Mouse (Mus musculus): ENCODE results near the gene Pip4k2b. TPM values are rescaled to one million over a fixed set of nuclear protein-coding genes. Genes with fewer than 3 reads are reported as not detected.

The Pip4k2b gene
- polyA plus RNA-seq, 1 experiment from 2014 or later: 0.86 TPM

DNA sequence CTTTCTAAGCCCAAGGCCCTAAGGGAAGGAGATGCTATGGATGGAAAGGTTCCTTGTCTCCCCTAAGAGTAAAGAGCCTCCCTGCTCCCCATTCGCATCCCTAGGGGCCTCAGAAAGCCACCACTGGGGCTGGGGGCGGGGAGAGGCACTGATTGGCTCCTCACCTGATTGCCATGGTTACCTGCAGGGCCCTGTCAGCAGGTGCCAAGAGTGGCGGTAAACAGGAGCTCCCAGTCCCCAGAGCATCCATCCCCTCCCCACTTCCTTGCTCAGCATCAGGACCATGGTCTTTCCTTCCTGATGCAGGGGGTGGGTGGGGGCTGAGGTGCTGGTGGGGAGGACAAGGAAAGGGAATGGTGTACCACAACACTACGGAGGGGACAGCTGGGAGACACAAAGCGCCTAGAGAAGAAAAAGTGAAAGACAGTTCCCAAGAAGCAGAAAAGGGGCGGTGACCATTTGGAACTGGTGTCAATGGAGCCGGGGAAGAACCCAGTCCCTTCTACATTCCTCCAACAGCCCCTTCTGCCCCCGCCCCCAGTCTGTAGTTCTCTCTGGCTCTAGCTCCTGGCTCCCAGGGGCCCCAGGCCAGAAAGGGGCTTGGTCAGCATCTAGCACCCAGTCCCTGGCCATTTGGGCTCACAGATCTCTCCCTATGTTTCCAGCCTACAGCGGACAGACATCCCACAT is 48.6 kb downstream of the Pip4k2b start:
- Histone ChIP-seq H3K27ac (ENCODE audit: low read length) (0 out of 2 replicates have a peak overlapping the region, but pooled peaks have one; percentile 38), H3K27me3 (replicated peaks; ENCODE audit: insufficient read depth, low read length) (no peaks in the 10 kb centered on the region), H3K9ac (replicated peaks; ENCODE audit: low read depth) (no peak overlapping the region), H3K4me3 (ENCODE audit: low read depth, low read length) (no peak overlapping the region), H3K36me3 (ENCODE audit: insufficient read depth, low read length) (peaks cover under 1% of the 10 kb centered on the region; the same call in 1 of the 2 replicates), H3K9me3 (ENCODE audit: low read length) (no peaks in the 10 kb centered on the region), H3K4me2 (replicated peaks; ENCODE audit: low read depth, low read length) (0 out of 2 replicates have a peak overlapping the region, but pooled peaks have one; percentile 3), H3K4me1 (ENCODE audit: insufficient read depth, low read depth, low read length) (peaks cover 23% of the 10 kb centered on the region)
- DNase-seq (ENCODE audit: low spot score) (no peak), ATAC-seq (no peak)
- TF ChIP-seq EP300 (IDR thresholded peaks at IDR 0.05): no peak
- no peak for TF ChIP-seq CTCF (IDR thresholded peaks at IDR 0.05)
- 47% methylated on average over 9 of the region's 9 CpGs for WGBS

DNA sequence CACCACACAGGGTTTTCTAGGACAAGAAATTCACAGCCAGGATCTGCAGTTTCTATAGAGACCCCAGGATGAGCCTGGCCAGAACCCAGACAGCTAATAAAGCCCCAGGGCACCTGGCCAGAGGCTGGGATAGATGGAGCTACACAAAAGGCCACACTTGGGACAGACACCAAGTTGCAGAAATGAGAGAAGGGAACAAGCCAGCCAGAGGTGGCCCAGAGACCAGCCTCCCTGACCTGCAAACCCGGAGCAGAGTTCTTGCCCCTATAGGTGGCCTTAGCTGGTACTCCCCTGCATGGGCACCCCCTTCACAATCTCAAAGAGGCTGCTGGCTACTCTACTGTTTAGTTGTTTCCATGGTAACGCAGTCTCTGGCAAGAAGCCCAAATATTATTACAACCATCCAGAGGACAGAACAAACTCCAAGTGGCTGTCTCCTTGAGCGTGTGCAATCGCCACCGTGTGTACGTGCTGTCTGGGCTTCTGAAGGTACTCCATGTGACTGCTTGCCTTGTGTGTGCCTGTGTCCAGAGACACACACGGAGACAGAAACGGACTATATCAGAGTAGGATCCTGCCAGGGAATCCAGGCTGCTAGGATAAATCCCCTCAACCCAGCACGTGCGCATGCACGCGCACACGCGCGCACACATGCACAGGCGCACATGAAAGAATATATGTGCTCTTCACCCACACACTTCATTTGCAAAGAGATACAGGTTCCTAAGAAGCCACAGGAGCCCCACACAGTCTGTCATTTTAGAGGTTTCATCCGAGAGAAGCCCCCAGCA is 49.4 kb downstream of the Pip4k2b start:
- DNase-seq (ENCODE audit: low spot score): peak; percentile 86
- TF ChIP-seq EP300 (IDR thresholded peaks at IDR 0.05): peak; percentile 28; the same call in 1 of the 2 replicates
- TF ChIP-seq CTCF (IDR thresholded peaks at IDR 0.05): no peak; the same call in 1 of the 2 replicates
- no peak overlapping the region for H3K9ac ChIP-seq (replicated peaks; ENCODE audit: low read depth)
- peak; percentile 52 for ATAC-seq
- H3K36me3 ChIP-seq (ENCODE audit: insufficient read depth, low read length): peaks cover 8% of the 10 kb centered on the region; the same call in 1 of the 2 replicates
- 0 out of 2 replicates have a peak overlapping the region, but pooled peaks have one; percentile 32 for H3K27ac ChIP-seq (ENCODE audit: low read length)
- peaks cover 23% of the 10 kb centered on the region; the same call in 1 of the 2 replicates for H3K4me1 ChIP-seq (ENCODE audit: insufficient read depth, low read depth, low read length)
- no peaks in the 10 kb centered on the region for H3K9me3 ChIP-seq (ENCODE audit: low read length)
- peak overlapping the region; percentile 3; the same call in 1 of the 2 replicates for H3K4me2 ChIP-seq (replicated peaks; ENCODE audit: low read depth, low read length)
- no peak overlapping the region for H3K4me3 ChIP-seq (ENCODE audit: low read depth, low read length)
- H3K27me3 ChIP-seq (replicated peaks; ENCODE audit: insufficient read depth, low read length): no peaks in the 10 kb centered on the region
- 44% methylated on average over 17 of the region's 17 CpGs for WGBS

DNA sequence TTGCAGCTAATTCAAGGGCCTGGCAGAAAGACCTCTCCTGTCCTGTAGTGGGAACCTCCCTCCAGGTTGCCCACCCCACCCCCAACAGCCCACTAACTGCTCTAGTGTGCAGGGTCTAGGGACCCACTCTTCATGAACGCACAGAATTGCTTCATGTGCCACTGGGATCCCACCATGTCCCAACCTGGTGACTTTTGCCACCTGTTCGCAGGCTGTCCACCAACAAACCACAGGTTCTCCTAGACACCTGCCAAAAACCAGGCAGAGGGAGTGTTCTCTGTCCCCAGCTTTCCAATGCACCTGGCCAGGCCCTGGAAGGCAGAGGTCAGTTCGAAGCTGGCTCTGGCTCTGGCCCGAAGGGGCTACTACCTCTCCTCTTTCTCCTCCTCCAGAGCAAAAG is 50.1 kb downstream of the Pip4k2b start:
- Histone ChIP-seq H3K9ac (replicated peaks; ENCODE audit: low read depth) (no peak overlapping the region), H3K4me3 (ENCODE audit: low read depth, low read length) (no peak overlapping the region), H3K4me1 (ENCODE audit: insufficient read depth, low read depth, low read length) (peaks cover 23% of the 10 kb centered on the region; the same call in 1 of the 2 replicates), H3K4me2 (replicated peaks; ENCODE audit: low read depth, low read length) (no peak overlapping the region; the same call in 1 of the 2 replicates), H3K36me3 (ENCODE audit: insufficient read depth, low read length) (peaks cover 10% of the 10 kb centered on the region; the same call in 1 of the 2 replicates), H3K27ac (ENCODE audit: low read length) (no peak overlapping the region; the same call in 1 of the 2 replicates), H3K9me3 (ENCODE audit: low read length) (no peaks in the 10 kb centered on the region), H3K27me3 (replicated peaks; ENCODE audit: insufficient read depth, low read length) (no peaks in the 10 kb centered on the region)
- no peak for TF ChIP-seq EP300 (IDR thresholded peaks at IDR 0.05)
- TF ChIP-seq CTCF (IDR thresholded peaks at IDR 0.05): no peak
- DNase-seq (ENCODE audit: low spot score) (no peak), ATAC-seq (no peak)
- WGBS: 71% methylated on average over 4 of the region's 4 CpGs

DNA sequence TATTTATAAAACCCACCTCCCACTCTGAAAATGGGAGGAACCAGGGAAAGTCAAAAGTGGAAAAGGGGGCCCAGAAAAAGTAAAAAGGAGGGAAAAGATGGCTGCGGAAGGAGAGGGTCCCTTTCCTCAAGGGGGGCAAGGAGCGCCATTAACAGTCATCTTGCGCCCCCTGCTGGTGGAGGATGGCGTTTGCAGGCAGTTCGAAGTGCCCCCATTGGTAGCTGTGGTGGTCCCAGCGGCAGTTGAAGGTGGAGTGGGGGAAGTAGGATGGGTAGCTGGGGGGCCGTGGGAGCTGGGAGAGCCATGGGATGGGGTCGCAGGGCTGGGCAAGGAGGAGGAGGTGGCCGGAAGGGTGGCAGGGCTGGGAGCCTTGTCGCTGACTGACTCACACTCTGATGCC is 54.6 kb downstream of the Pip4k2b start:
- Histone ChIP-seq H3K4me2 (replicated peaks; ENCODE audit: low read depth, low read length) (no peak overlapping the region), H3K4me3 (ENCODE audit: low read depth, low read length) (no peak overlapping the region), H3K36me3 (ENCODE audit: insufficient read depth, low read length) (peaks cover 10% of the 10 kb centered on the region; the same call in 1 of the 2 replicates), H3K4me1 (ENCODE audit: insufficient read depth, low read depth, low read length) (peaks cover 10% of the 10 kb centered on the region; the same call in 1 of the 2 replicates), H3K9ac (replicated peaks; ENCODE audit: low read depth) (no peak overlapping the region), H3K27me3 (replicated peaks; ENCODE audit: insufficient read depth, low read length) (no peaks in the 10 kb centered on the region), H3K9me3 (ENCODE audit: low read length) (no peaks in the 10 kb centered on the region), H3K27ac (ENCODE audit: low read length) (no peak overlapping the region)
- DNase-seq (ENCODE audit: low spot score) (peak; percentile 67), ATAC-seq (no peak)
- no peak for TF ChIP-seq EP300 (IDR thresholded peaks at IDR 0.05)
- peak; percentile 97 for TF ChIP-seq CTCF (IDR thresholded peaks at IDR 0.05)
- 21% methylated on average over 10 of the region's 10 CpGs for WGBS

DNA sequence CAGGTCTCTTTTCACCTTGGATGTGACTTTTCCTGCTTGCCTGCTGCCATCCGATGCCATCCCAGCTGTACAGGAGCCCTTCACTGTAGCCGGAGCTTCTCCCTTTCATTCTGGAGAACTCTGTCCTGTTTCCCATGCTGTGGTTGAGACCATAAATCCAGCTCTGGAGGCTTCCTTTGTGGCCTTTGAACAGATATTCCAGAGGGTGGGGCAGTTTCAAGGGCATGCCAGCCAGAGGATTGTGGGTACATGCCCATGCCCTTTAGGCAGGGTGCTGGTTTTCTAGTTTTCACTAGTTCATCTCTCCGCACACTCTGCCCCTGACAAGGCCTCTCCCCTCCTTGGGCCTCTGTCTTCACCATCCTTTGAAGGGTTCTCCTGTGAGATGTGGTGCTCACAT is 57.4 kb downstream of the Pip4k2b start:
- H3K27ac ChIP-seq (ENCODE audit: low read length): peak overlapping the region; percentile 32; the same call in 1 of the 2 replicates
- ATAC-seq (no peak), DNase-seq (ENCODE audit: low spot score) (no peak)
- TF ChIP-seq EP300 (IDR thresholded peaks at IDR 0.05) (no peak), CTCF (IDR thresholded peaks at IDR 0.05) (no peak)
- WGBS: 82% methylated on average over 3 of the region's 3 CpGs
- H3K27me3 ChIP-seq (replicated peaks; ENCODE audit: insufficient read depth, low read length): no peaks in the 10 kb centered on the region
- peaks cover 12% of the 10 kb centered on the region; the same call in 1 of the 2 replicates for H3K4me1 ChIP-seq (ENCODE audit: insufficient read depth, low read depth, low read length)
- no peak overlapping the region for H3K9ac ChIP-seq (replicated peaks; ENCODE audit: low read depth)
- no peak overlapping the region for H3K4me3 ChIP-seq (ENCODE audit: low read depth, low read length)
- peaks cover 10% of the 10 kb centered on the region; the same call in 1 of the 2 replicates for H3K36me3 ChIP-seq (ENCODE audit: insufficient read depth, low read length)
- H3K4me2 ChIP-seq (replicated peaks; ENCODE audit: low read depth, low read length): no peak overlapping the region
- no peaks in the 10 kb centered on the region for H3K9me3 ChIP-seq (ENCODE audit: low read length)

All from lung, postnatal 0 days (tissue).